Mouse (Mus musculus) limb, embryonic 11.5 days (tissue): ENCODE measurements around the gene Mapk14. TPM values are rescaled to one million over a fixed set of nuclear protein-coding genes. Genes with fewer than 3 reads are reported as not detected.
A peak's percentile ranks its signal among the peaks of the same experiment; 100 is the strongest.

ENCODE experiments used
- ATAC-seq: fragments of 200-750 bp; cut with Nextera tagmentation; 2 replicates; pipeline ENCODE4 v1.8.0; 2017; ENCODE audit warnings: low read depth; ENCODE audit not compliant: insufficient number of reproducible peaks, low FRiP score, low TSS enrichment
- DNase-seq: peaks from one replicate; pipeline ENCODE4 v3.0.0-alpha.2; 2015; ENCODE audit warnings: low spot score
- H3K27ac ChIP-seq: fragments of 300-500 bp; sonication (generic); replicated peaks from 2 replicates; pipeline ENCODE4 v1.5.1; 2014; ENCODE audit warnings: low read depth, mild to moderate bottlenecking, low read length
- H3K27me3 ChIP-seq: fragments of 300-500 bp; sonication (generic); 2 replicates; pipeline ENCODE4 v1.6.1; 2014; ENCODE audit warnings: mild to moderate bottlenecking, low read length, mixed read lengths; ENCODE audit not compliant: control insufficient read depth, insufficient read depth
- H3K36me3 ChIP-seq: fragments of 300-500 bp; sonication (generic); 2 replicates; pipeline ENCODE4 v1.6.1; 2014; ENCODE audit warnings: mild to moderate bottlenecking, low read length, moderate library complexity, mixed read lengths; ENCODE audit not compliant: control insufficient read depth, insufficient read depth
- H3K4me1 ChIP-seq: fragments of 300-500 bp; sonication (generic); 2 replicates; pipeline ENCODE4 v1.6.1; 2014; ENCODE audit warnings: low read length, mixed read lengths; ENCODE audit not compliant: control insufficient read depth, insufficient read depth
- H3K4me2 ChIP-seq: fragments of 300-500 bp; sonication (generic); 2 replicates; pipeline ENCODE4 v1.6.1; 2014; ENCODE audit warnings: low read depth, mild to moderate bottlenecking, moderate library complexity; ENCODE audit not compliant: severe bottlenecking
- H3K4me3 ChIP-seq: fragments of 300-500 bp; sonication (generic); 2 replicates; pipeline ENCODE4 v1.5.1; 2014; ENCODE audit warnings: low read depth, low read length
- H3K9ac ChIP-seq: fragments of 300-500 bp; sonication (generic); 2 replicates; pipeline ENCODE4 v1.6.1; 2014; ENCODE audit warnings: mild to moderate bottlenecking, low read length
- H3K9me3 ChIP-seq: fragments of 300-500 bp; sonication (generic); 2 replicates; pipeline ENCODE4 v1.6.1; 2016; ENCODE audit warnings: low read length; ENCODE audit not compliant: control insufficient read depth
- WGBS: fragments of 180-500 bp; shearing (Covaris S2); extraction: QIAGEN DNeasy Blood & Tissue Kit; methylation state at CpG from one replicate; pipeline ENCODE4 v1.1.7; 2014; 5-methylcytosine and 5-hydroxymethylcytosine counted together
- polyA plus RNA-seq: library from polyadenylated mRNA; unstranded; fragments of >200 nt; fragmentation: Nextera tagmentation; extraction: Ambion mirVana; gene quantifications from 2 replicates; pipeline ENCODE4 v1.2.1, GENCODE M21; 2014

Gene Mapk14
- polyA plus RNA-seq, 1 experiment from 2014 or later, result 51.5 TPM

GRCm38 (mm10) chr17:28736486-28736885 lies 45.4 kb downstream of the Mapk14 start:
- Histone ChIP-seq H3K9ac (no peak overlapping the region), H3K27me3 (no peaks in the 10 kb centered on the region), H3K36me3 (peaks cover 14% of the 10 kb centered on the region; the same call in 1 of the 2 replicates), H3K4me1 (no peaks in the 10 kb centered on the region), H3K4me2 (no peak overlapping the region), H3K27ac (no peak overlapping the region), H3K4me3 (no peak overlapping the region), H3K9me3 (no peaks in the 10 kb centered on the region)
- WGBS, result 88% methylated on average over 4 of the region's 4 CpGs
- ATAC-seq (no peak), DNase-seq (no peak)

GRCm38 (mm10) chr17:28737973-28738372 lies 46.8 kb downstream of the Mapk14 start:
- Histone ChIP-seq H3K27ac (no peak overlapping the region), H3K9me3 (no peaks in the 10 kb centered on the region), H3K36me3 (peaks cover 11% of the 10 kb centered on the region; the same call in 1 of the 2 replicates), H3K4me3 (no peak overlapping the region), H3K9ac (no peak overlapping the region), H3K27me3 (no peaks in the 10 kb centered on the region), H3K4me1 (no peaks in the 10 kb centered on the region), H3K4me2 (no peak overlapping the region)
- ATAC-seq (no peak), DNase-seq (no peak)
- 89% methylated on average over 4 of the region's 4 CpGs for WGBS

- H3K36me3 ChIP-seq, result peaks cover 22% of the 10 kb centered on the region; the same call in 1 of the 2 replicates
- ATAC-seq (no peak), DNase-seq (no peak)
- no peaks in the 10 kb centered on the region for H3K4me1 ChIP-seq
- H3K27me3 ChIP-seq, result no peaks in the 10 kb centered on the region
- no peak overlapping the region for H3K4me3 ChIP-seq
- no peak overlapping the region for H3K4me2 ChIP-seq
- no peaks in the 10 kb centered on the region for H3K9me3 ChIP-seq
- no peak overlapping the region for H3K27ac ChIP-seq
- no peak overlapping the region for H3K9ac ChIP-seq
- 94% methylated on average over 6 of the region's 6 CpGs for WGBS
These were observed 48.1 kb downstream of the Mapk14 start for GRCm38 (mm10) chr17:28739244-28739643.

GRCm38 (mm10) chr17:28743145-28743866 lies 52.2 kb downstream of the Mapk14 start:
- H3K4me2 ChIP-seq, result no peak overlapping the region
- no peaks in the 10 kb centered on the region for H3K4me1 ChIP-seq
- peaks cover 25% of the 10 kb centered on the region; the same call in 1 of the 2 replicates for H3K36me3 ChIP-seq
- 94% methylated on average over 11 of the region's 11 CpGs for WGBS
- no peak overlapping the region for H3K9ac ChIP-seq
- H3K27ac ChIP-seq, result no peak overlapping the region
- H3K27me3 ChIP-seq, result no peaks in the 10 kb centered on the region
- no peaks in the 10 kb centered on the region for H3K9me3 ChIP-seq
- ATAC-seq (no peak), DNase-seq (no peak)
- no peak overlapping the region for H3K4me3 ChIP-seq

- Histone ChIP-seq H3K36me3 (peaks cover 28% of the 10 kb centered on the region; the same call in 1 of the 2 replicates), H3K4me2 (no peak overlapping the region), H3K4me3 (no peak overlapping the region), H3K9ac (no peak overlapping the region), H3K27me3 (no peaks in the 10 kb centered on the region), H3K9me3 (no peaks in the 10 kb centered on the region), H3K27ac (no peak overlapping the region), H3K4me1 (no peaks in the 10 kb centered on the region)
- DNase-seq (peak; percentile 37), ATAC-seq (no peak)
- WGBS, result 91% methylated on average over 9 of the region's 9 CpGs
These were observed 52.8 kb downstream of the Mapk14 start for GRCm38 (mm10) chr17:28743916-28744315.

- Histone ChIP-seq H3K27ac (no peak overlapping the region), H3K4me2 (no peak overlapping the region), H3K36me3 (peaks cover 17% of the 10 kb centered on the region; the same call in 1 of the 2 replicates), H3K27me3 (no peaks in the 10 kb centered on the region), H3K9ac (no peak overlapping the region), H3K4me3 (no peak overlapping the region), H3K4me1 (no peaks in the 10 kb centered on the region), H3K9me3 (no peaks in the 10 kb centered on the region)
- DNase-seq (no peak), ATAC-seq (no peak)
- WGBS, result 83% methylated on average over 6 of the region's 6 CpGs
These were observed 54.6 kb downstream of the Mapk14 start for GRCm38 (mm10) chr17:28745773-28746172.

- Histone ChIP-seq H3K4me3 (no peak overlapping the region), H3K36me3 (peaks cover 16% of the 10 kb centered on the region; the same call in 1 of the 2 replicates), H3K27ac (no peak overlapping the region), H3K9me3 (no peaks in the 10 kb centered on the region), H3K27me3 (no peaks in the 10 kb centered on the region), H3K4me2 (no peak overlapping the region), H3K9ac (no peak overlapping the region), H3K4me1 (no peaks in the 10 kb centered on the region)
- WGBS, result 94% methylated on average over 4 of the region's 4 CpGs
- ATAC-seq (no peak), DNase-seq (no peak)
These were observed 56.9 kb downstream of the Mapk14 start for GRCm38 (mm10) chr17:28748001-28748400.

GRCm38 (mm10) chr17:28750580-28750979 lies 59.5 kb downstream of the Mapk14 start:
- Histone ChIP-seq H3K27me3 (no peaks in the 10 kb centered on the region), H3K4me1 (no peaks in the 10 kb centered on the region), H3K4me2 (no peak overlapping the region), H3K27ac (no peak overlapping the region), H3K9me3 (no peaks in the 10 kb centered on the region), H3K9ac (no peak overlapping the region), H3K36me3 (0 out of 2 replicates have a peak, but pooled peaks cover 3% of the 10 kb centered on the region), H3K4me3 (no peak overlapping the region)
- 90% methylated on average over 6 of the region's 6 CpGs for whole genome bisulfite sequencing
- no peak for DNase-seq
- no peak for ATAC-seq
